Mouse (Mus musculus): Measurements from ENCODE around the gene Zfp850. TPM values are rescaled to one million over a fixed set of nuclear protein-coding genes. Genes with fewer than 3 reads are reported as not detected.
"Not testable (repeated sequence)": the region's sequence is repeated elsewhere in the genome, so short reads cannot be mapped to it uniquely, and the experiment has no call there.

The Zfp850 gene
- total RNA-seq (2021): 1 to 10 TPM; 1.0 to 1.5 TPM
- long read RNA-seq, experiment 1, full-length matches to known transcripts: 1 of 2 reads
- long read RNA-seq, experiment 1, partial matches to known transcripts: 0 of 2 reads
- long read RNA-seq, experiment 1, other reads (novel, unspliced or antisense): 1 of 2 reads
- long read RNA-seq, experiment 2: 0 reads

DNA sequence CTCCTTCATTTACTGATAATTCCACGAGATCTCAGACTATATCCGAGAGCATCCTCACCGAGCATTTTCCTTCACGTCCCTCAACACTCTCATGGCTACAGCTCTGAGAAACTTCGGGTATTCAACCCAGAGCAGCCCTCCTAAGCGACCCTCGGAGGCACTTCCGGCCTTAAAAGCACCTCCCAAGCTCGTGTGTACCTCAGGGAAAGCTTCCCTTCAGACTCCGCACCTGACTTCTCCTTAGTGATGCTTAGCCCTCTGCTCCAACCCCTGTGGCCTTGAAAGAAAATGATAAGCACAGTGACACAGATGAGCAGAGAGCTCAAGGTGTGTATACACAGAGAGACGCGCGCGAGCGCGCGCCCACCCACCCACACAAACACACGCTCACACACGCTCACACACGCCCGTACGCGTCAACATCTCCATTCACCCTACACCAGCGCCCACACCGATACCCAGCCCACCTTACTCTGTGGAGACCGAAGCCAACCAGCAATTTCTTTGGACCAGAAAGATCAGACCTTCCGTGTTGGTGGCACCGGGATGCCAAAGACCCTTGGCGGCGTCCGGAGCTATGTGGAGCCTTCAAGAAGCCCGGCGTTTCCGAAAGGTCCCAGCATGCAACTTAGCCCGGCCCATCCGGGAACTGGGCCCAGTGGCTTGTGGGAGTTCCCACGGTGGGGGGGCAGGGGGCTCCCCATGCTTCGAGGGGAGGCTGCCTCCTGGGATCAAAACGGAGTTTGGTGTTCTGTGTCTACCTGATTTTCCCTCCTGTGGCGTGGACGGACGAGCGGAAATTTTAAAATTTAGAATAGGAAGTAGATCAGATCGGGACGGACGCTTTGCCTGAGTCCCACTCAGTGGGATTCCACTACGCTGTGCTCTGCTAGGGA is at the start of gene Zfp850:
Zfp850 (minus strand) TSS at position 567 of the 896 bp plus-strand sequence.
- peak; percentile 76 to 86 for DNase-seq

GRCm38 (mm10) chr7:28059972-28060371 is 46.1 kb upstream of the Zfp850 start:
- DNase-seq: no peak

DNA sequence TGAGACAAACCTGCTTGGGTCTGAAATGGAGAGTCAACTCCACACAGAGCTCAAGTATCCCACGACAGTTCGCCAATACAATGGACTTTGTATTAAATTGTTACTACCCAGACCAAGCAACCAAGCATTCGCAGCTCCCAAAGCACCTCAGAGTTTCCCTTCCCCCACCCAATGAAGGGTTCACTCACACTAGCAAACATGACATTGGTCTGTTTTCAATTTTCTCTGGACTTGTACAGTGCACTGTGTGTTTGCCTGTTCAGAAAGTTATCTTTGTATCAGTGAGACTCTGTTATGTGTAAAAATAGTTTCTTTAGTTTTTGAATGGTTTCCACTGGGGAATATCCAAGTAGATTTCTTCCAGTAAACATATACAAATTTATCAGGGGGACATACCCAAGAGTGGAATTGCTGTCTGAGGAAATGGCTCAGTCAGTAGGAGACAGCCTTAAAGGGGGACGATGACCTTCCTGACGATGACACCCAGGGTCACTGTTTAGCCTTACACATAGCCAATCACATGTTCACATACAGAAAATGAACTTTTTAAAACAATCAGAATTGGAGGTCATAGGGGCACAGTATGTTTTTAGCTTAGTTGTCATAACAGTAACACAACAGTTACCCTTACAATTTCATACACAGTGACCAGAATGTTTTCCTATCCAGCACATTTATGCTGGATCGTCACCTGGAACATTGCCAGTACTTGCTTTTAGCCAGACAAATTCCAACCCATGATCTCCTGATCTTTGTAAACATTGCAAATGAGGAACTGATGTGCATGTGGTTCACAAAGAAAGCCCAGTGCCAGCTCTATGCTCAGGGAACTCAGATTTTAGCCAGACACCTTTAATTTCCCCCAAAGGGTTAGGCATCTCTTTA is 39.4 kb upstream of the Zfp850 start:
- peak in 1 of 2 experiments; percentile 21 for DNase-seq

DNA sequence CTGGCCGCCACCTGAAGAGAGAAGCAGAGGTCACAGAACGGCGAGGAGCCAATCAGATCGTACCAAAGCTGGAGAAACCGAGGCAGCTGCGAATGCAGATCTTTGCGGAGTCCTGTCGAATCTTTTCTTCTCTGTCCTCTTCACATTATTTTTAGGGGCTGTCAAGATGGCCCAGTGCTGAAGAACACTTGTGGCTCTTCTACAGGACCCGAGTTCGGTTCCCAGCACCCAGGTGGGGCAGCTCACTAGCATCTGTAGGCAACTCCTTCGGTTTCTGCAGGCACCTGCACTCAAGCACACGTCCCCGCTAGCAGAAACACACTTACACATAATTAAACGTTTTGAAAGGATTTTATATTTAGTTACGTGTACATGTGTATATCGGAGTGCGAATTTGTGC is 36.7 kb upstream of the Zfp850 start:
- DNase-seq: no peak

GRCm38 (mm10) chr7:28049476-28050409 is 35.8 kb upstream of the Zfp850 start, which contains the start of gene Psmc4:
Gene Psmc4 (minus strand): TSS chr7:28050101.
- DNase-seq: peak; percentile 98 to 99

- DNase-seq: no peak
These were observed 30.6 kb upstream of the Zfp850 start for GRCm38 (mm10) chr7:28044524-28044923.

GRCm38 (mm10) chr7:28014445-28014810 is 513 bp upstream of the Zfp850 start:
- DNase-seq: no peak

DNA sequence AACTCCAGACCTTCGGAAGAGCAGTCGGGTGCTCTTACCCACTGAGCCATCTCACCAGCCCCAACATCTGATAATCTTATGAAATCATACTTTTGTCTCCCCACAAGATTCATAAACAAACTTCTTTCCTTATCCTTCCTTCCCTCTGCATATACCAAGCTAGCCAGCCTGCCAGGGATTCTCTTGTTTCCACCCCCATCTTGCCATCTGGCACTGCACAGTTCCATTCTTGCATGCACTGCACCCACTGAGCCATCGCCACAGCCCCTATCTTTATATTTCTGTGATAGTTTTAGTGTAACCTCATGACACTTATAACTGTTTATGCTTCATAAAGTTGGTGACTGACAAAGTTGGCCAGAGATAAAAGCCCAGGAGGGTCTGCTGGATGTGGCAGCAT is 3.6 kb downstream of the Zfp850 start:
- no peak for DNase-seq

GRCm38 (mm10) chr7:27982197-27982596 is 31.7 kb downstream of the Zfp850 start:
- DNase-seq: no peak

DNA sequence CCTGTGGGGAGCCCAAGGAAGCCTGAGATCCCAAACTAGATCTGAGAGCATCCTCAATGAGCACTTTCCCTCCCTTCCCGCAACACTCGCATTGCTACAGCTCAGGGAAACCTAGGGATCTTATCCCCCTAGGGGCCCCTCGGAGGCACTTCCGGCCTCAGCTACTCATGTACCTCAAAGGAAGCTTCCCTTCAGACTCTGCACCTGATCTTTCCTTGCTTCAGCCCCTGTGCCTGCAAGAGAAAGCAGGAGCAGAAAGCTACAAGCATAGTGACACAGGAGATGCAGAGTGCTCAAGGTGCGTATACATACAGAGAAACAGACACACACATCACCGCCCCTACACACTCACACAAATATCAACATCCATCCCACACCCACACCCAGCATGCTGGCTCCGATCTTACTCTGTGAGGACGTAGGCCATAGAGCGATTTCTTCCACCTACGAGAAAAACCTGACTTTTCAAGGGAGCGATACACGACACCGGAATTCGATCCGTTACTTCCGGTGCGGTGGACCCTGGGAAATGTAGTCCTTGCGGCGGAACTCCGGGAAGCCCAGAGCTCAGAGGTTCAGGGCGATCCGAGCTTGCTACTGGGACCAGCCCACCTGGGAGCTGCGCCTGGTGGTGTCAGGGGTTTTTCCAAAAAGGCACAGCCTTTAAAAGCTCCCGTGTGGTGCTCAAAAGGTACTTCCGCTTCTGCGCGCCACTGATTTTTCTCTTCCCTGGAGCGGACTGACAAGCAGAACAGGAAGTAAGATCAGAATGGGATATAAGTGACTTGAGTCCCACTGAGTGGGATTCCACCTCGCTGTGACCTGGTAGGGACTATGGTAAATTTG is 35.0 kb downstream of the Zfp850 start, which contains the start of gene Zfp780b:
Zfp780b (minus strand) TSS at position 489 of the 846 bp plus-strand sequence.
- peak; percentile 80 to 91 for DNase-seq

DNA sequence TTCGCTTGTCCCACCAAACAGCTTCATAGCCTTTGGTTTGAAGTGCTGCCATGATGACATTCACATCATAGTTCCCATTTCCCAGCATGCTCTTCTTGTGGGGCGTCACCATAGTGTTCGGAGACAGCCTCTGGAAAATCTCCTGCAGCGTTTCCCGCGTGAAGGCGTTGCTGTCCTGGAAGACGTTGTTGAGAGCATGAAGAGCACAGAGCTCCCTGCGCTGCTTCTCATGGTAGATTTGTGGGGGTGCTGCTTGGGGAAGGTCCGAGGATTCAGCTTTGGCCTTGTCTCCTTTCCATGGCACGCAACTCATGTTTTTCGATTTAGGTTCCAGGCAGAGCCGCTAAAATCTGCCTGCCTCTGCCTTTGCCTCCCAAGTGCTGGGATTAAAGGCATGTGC is 64.5 kb downstream of the Zfp850 start:
- DNase-seq: not testable (repeated sequence)

GRCm38 (mm10) chr7:27941869-27942268 is 72.0 kb downstream of the Zfp850 start:
- peak in 1 of 2 experiments; percentile 44 for DNase-seq

Other genes with a start within 250 kb of the Zfp850 start
- gene Zfp626, start 206.9 kb downstream of the Zfp850 start, total RNA-seq (2021): 1 to 10 TPM; 4.6 to 5.9 TPM
- gene Zfp59, start 175.5 kb downstream of the Zfp850 start, total RNA-seq (2021): 1 to 10 TPM; 2.5 to 2.7 TPM
- 1 to 10 TPM; 2.2 to 3.1 TPM for gene Zfp607a, start 156.6 kb downstream of the Zfp850 start, total RNA-seq (2021)
- 1 to 10 TPM; 5.3 to 5.6 TPM for gene Zfp974, start 84.7 kb downstream of the Zfp850 start, total RNA-seq (2021)
- 1 to 10 TPM; 8.9 to 9.7 TPM for gene Zfp780b, start 34.9 kb downstream of the Zfp850 start, total RNA-seq (2021)
- gene Psmc4, start 36.0 kb upstream of the Zfp850 start, total RNA-seq (2021): 10 to 100 TPM; 85.2 to 87.3 TPM
- gene Fcgbp, start 57.1 kb upstream of the Zfp850 start, total RNA-seq (2021): under 1 TPM; 0.22 to 0.64 TPM
- not detected for gene 9530053A07Rik, start 115.4 kb upstream of the Zfp850 start, total RNA-seq (2021)
- gene Fbl, start 155.6 kb upstream of the Zfp850 start, total RNA-seq (2021): 10 to 100 TPM; 28.9 to 32.8 TPM
- 10 to 100 TPM; 26.0 to 32.6 TPM for gene Dyrk1b, start 165.4 kb upstream of the Zfp850 start, total RNA-seq (2021)